In genomic region chr3:103787225-103787624, GRCm38 (mm10) we compare ENCODE assay signal across 13 mouse cellular contexts. TPM values are rescaled to one million over a fixed set of nuclear protein-coding genes. Genes with fewer than 3 reads are reported as not detected.
DNase-seq lines count a peak whose midpoint lies in the region; ATAC-seq and TF ChIP-seq lines count a peak whose summit lies in the region.
"Had no signal": no experiment of that assay in that cellular context is flagged by ENCODE, and none has a peak within 500 bp of the region (broad histone marks: within the 10 kb centered on the region; RNA-seq: fewer than 3 reads in every experiment).

No protein-coding gene starts in this region.

- ATAC-seq in heart, postnatal 0 days (ENCODE audit: insufficient read depth, low read depth) = no peak
- ATAC-seq in heart, embryonic 11.5 days (replicated peaks; ENCODE audit: insufficient number of reproducible peaks, low FRiP score, low TSS enrichment) = no peak
- ATAC-seq in neural tube, embryonic 15.5 days (ENCODE audit: low FRiP score) = no peak
- ATAC-seq: intestine, embryonic 16.5 days had no signal

- H3K4me3 ChIP-seq in heart, postnatal 0 days (ENCODE audit: low read depth, low read length) = no peak overlapping the region
- no peak overlapping the region for H3K4me3 ChIP-seq in heart, embryonic 11.5 days (ENCODE audit: low read depth, low read length)
- no peak overlapping the region for H3K4me3 ChIP-seq in neural tube, embryonic 15.5 days (replicated peaks)
- H3K4me3 ChIP-seq: embryonic facial prominence, embryonic 12.5 days had no signal

- TF ChIP-seq EP300 in heart, postnatal 0 days (IDR thresholded peaks at IDR 0.05; ENCODE audit: low read depth) = no peak

- H3K36me3 ChIP-seq in heart, postnatal 0 days (replicated peaks; ENCODE audit: control insufficient read depth, insufficient read depth, low read length) = no peaks in the 10 kb centered on the region
- no peaks in the 10 kb centered on the region for H3K36me3 ChIP-seq in heart, embryonic 11.5 days (ENCODE audit: control insufficient read depth, insufficient read depth, low read length)
- H3K36me3 ChIP-seq in neural tube, embryonic 15.5 days = no peaks in the 10 kb centered on the region
- H3K36me3 ChIP-seq: embryonic facial prominence, embryonic 12.5 days had no signal

- TF ChIP-seq CTCF in heart, postnatal 0 days (IDR thresholded peaks at IDR 0.05; ENCODE audit: low read depth) = no peak

- DNase-seq in heart, postnatal 0 days (ENCODE audit: low spot score) = peak; percentile 5
- peak; percentile 62 for DNase-seq in adipocyte (ENCODE audit: low spot score)
- peak; percentile 92 for DNase-seq in gonadal fat pad, adult 2 months (ENCODE audit: low read depth)
- DNase-seq in lung, postnatal 36 days = peak; percentile 77
- DNase-seq in testis, postnatal 14 days (ENCODE audit: low spot score) = no peak
- no peak for DNase-seq in adrenal gland, adult 18-20 months (ENCODE audit: low spot score in 2 of 2)
- DNase-seq: heart, postnatal 36 days; left cerebral cortex, postnatal 4 days; midbrain, embryonic 14.5 days had no signal

- 63% methylated on average over 7 of the region's 7 CpGs for WGBS in heart, postnatal 0 days
- WGBS in heart, embryonic 11.5 days (ENCODE audit: insufficient replicate concordance) = 66% methylated on average over 7 of the region's 7 CpGs
- WGBS in neural tube, embryonic 15.5 days = 56% methylated on average over 7 of the region's 7 CpGs

- H3K27ac ChIP-seq in heart, postnatal 0 days (ENCODE audit: low read depth) = 0 out of 2 replicates have a peak overlapping the region, but pooled peaks have one; percentile 0
- no peak overlapping the region for H3K27ac ChIP-seq in heart, embryonic 11.5 days (ENCODE audit: low read depth, low read length)
- H3K27ac ChIP-seq in neural tube, embryonic 15.5 days (replicated peaks) = no peak overlapping the region
- H3K27ac ChIP-seq: embryonic facial prominence, embryonic 12.5 days had no signal

- H3K4me2 ChIP-seq in heart, postnatal 0 days (ENCODE audit: low read depth, low read length) = no peak overlapping the region
- H3K4me2 ChIP-seq in heart, embryonic 11.5 days = no peak overlapping the region
- no peak overlapping the region for H3K4me2 ChIP-seq in neural tube, embryonic 15.5 days
- H3K4me2 ChIP-seq: embryonic facial prominence, embryonic 12.5 days had no signal

- no peak overlapping the region for H3K9ac ChIP-seq in heart, postnatal 0 days (replicated peaks; ENCODE audit: low read depth, low read length)
- no peak overlapping the region for H3K9ac ChIP-seq in heart, embryonic 11.5 days (ENCODE audit: low read depth, low read length)
- H3K9ac ChIP-seq in neural tube, embryonic 15.5 days (replicated peaks) = no peak overlapping the region
- H3K9ac ChIP-seq: embryonic facial prominence, embryonic 12.5 days had no signal

- H3K4me1 ChIP-seq in heart, postnatal 0 days (ENCODE audit: control insufficient read depth, insufficient read depth) = peaks cover 39% of the 10 kb centered on the region
- H3K4me1 ChIP-seq in heart, embryonic 11.5 days (ENCODE audit: control insufficient read depth, insufficient read depth, low read length) = peaks cover 12% of the 10 kb centered on the region; the same call in 1 of the 2 replicates
- H3K4me1 ChIP-seq in neural tube, embryonic 15.5 days = peaks cover 38% of the 10 kb centered on the region

- no peaks in the 10 kb centered on the region for H3K27me3 ChIP-seq in heart, postnatal 0 days (ENCODE audit: control insufficient read depth, insufficient read depth, low read length)
- H3K27me3 ChIP-seq in heart, embryonic 11.5 days (ENCODE audit: control insufficient read depth, insufficient read depth, low read length) = no peaks in the 10 kb centered on the region
- no peaks in the 10 kb centered on the region for H3K27me3 ChIP-seq in neural tube, embryonic 15.5 days (replicated peaks)
- H3K27me3 ChIP-seq: embryonic facial prominence, embryonic 12.5 days had no signal

- no peaks in the 10 kb centered on the region for H3K9me3 ChIP-seq in heart, postnatal 0 days (replicated peaks; ENCODE audit: control insufficient read depth, low read length)
- no peaks in the 10 kb centered on the region for H3K9me3 ChIP-seq in heart, embryonic 11.5 days (replicated peaks; ENCODE audit: control insufficient read depth, low read length)
- no peaks in the 10 kb centered on the region for H3K9me3 ChIP-seq in neural tube, embryonic 15.5 days (replicated peaks)
- H3K9me3 ChIP-seq: embryonic facial prominence, embryonic 12.5 days had no signal

RNA-seq across cellular contexts. Expression of gene Hipk1, which starts 4.1 kb away (rescaled TPM):
- total RNA-seq in heart, postnatal 0 days (2014; rRNA removed; ENCODE audit: low replicate concordance) = 56.9 and 61.1 TPM in 2 replicates
- 6.1 and 7.0 TPM in 2 replicates for polyA plus RNA-seq in heart, postnatal 0 days (2015; fragmentation: Nextera tagmentation; extraction: Ambion mirVana)
- polyA plus RNA-seq in heart, embryonic 11.5 days (2014; fragmentation: Nextera tagmentation; extraction: Ambion mirVana) = 12.2 and 12.7 TPM in 2 replicates
- 63.1 and 88.4 TPM in 2 replicates for polyA plus RNA-seq in gonadal fat pad, adult 2 months (2012; rRNA removed)
- polyA plus RNA-seq in neural tube, embryonic 15.5 days (2015; fragmentation: Nextera tagmentation; extraction: Ambion mirVana) = 8.6 and 10.2 TPM in 2 replicates
- total RNA-seq in adrenal gland, adult 18-20 months (2021) = 100 to 1,000 TPM; 122 to 141 TPM

RNA-seq across cellular contexts. Expression of gene Dclre1b, which starts 22.0 kb away (rescaled TPM):
- 3.5 and 3.9 TPM in 2 replicates for total RNA-seq in heart, postnatal 0 days (2014; rRNA removed; ENCODE audit: low replicate concordance)
- polyA plus RNA-seq in heart, postnatal 0 days (2015; fragmentation: Nextera tagmentation; extraction: Ambion mirVana) = 13.5 and 14.2 TPM in 2 replicates
- polyA plus RNA-seq in heart, embryonic 11.5 days (2014; fragmentation: Nextera tagmentation; extraction: Ambion mirVana) = 23.4 and 27.5 TPM in 2 replicates
- 12.7 and 17.2 TPM in 2 replicates for polyA plus RNA-seq in gonadal fat pad, adult 2 months (2012; rRNA removed)
- 18.5 and 20.6 TPM in 2 replicates for polyA plus RNA-seq in neural tube, embryonic 15.5 days (2015; fragmentation: Nextera tagmentation; extraction: Ambion mirVana)
- total RNA-seq in adrenal gland, adult 18-20 months (2021) = 10 to 100 TPM; 11.7 to 14.1 TPM

RNA-seq across cellular contexts. Expression of gene Ap4b1, which starts 22.1 kb away (rescaled TPM):
- 14.5 and 38.1 TPM in 2 replicates for total RNA-seq in heart, postnatal 0 days (2014; rRNA removed; ENCODE audit: low replicate concordance)
- 14.5 and 14.9 TPM in 2 replicates for polyA plus RNA-seq in heart, postnatal 0 days (2015; fragmentation: Nextera tagmentation; extraction: Ambion mirVana)
- polyA plus RNA-seq in heart, embryonic 11.5 days (2014; fragmentation: Nextera tagmentation; extraction: Ambion mirVana) = 17.5 and 20.4 TPM in 2 replicates
- polyA plus RNA-seq in gonadal fat pad, adult 2 months (2012; rRNA removed) = 16.7 and 21.6 TPM in 2 replicates
- polyA plus RNA-seq in neural tube, embryonic 15.5 days (2015; fragmentation: Nextera tagmentation; extraction: Ambion mirVana) = 21.9 and 24.6 TPM in 2 replicates
- total RNA-seq in adrenal gland, adult 18-20 months (2021) = 10 to 100 TPM; 13.4 to 15.5 TPM

RNA-seq across cellular contexts. Expression of gene Gm43064, which starts 22.1 kb away (rescaled TPM):
- total RNA-seq in heart, postnatal 0 days (2014; rRNA removed; ENCODE audit: low replicate concordance) = 0.50 TPM in 1 of 2 replicates, not detected in the other
- 0.37 TPM in 1 of 2 replicates, not detected in the other for polyA plus RNA-seq in heart, postnatal 0 days (2015; fragmentation: Nextera tagmentation; extraction: Ambion mirVana)
- polyA plus RNA-seq in heart, embryonic 11.5 days (2014; fragmentation: Nextera tagmentation; extraction: Ambion mirVana) = 0.18 and 0.19 TPM in 2 replicates
- polyA plus RNA-seq in gonadal fat pad, adult 2 months (2012; rRNA removed) = 0.72 and 0.74 TPM in 2 replicates
- 0.10 TPM in 1 of 2 replicates, not detected in the other for polyA plus RNA-seq in neural tube, embryonic 15.5 days (2015; fragmentation: Nextera tagmentation; extraction: Ambion mirVana)
- total RNA-seq in adrenal gland, adult 18-20 months (2021) = under 1 TPM; 0.13 to 0.43 TPM
- total RNA-seq: heart, postnatal 36 days; left cerebral cortex, postnatal 4 days had no signal
- polyA plus RNA-seq: midbrain, embryonic 14.5 days had no signal

RNA-seq across cellular contexts. Expression of gene Bcl2l15, which starts 45.2 kb away (rescaled TPM):
- not detected in 2 replicates for total RNA-seq in heart, postnatal 0 days (2014; rRNA removed; ENCODE audit: low replicate concordance)
- polyA plus RNA-seq in heart, postnatal 0 days (2015; fragmentation: Nextera tagmentation; extraction: Ambion mirVana) = 0.15 and 0.25 TPM in 2 replicates
- polyA plus RNA-seq in heart, embryonic 11.5 days (2014; fragmentation: Nextera tagmentation; extraction: Ambion mirVana) = 0.36 and 0.66 TPM in 2 replicates
- polyA plus RNA-seq in gonadal fat pad, adult 2 months (2012; rRNA removed) = 101 and 104 TPM in 2 replicates
- polyA plus RNA-seq in neural tube, embryonic 15.5 days (2015; fragmentation: Nextera tagmentation; extraction: Ambion mirVana) = 0.26 and 0.33 TPM in 2 replicates
- not detected for total RNA-seq in adrenal gland, adult 18-20 months (2021)
- total RNA-seq: heart, postnatal 36 days had no signal
- polyA plus RNA-seq: embryonic facial prominence, embryonic 12.5 days had no signal

Comparison
In these comparisons a context has a peak if more than half of its experiments do, and no peak if none do; other contexts are left out.
1. DNase-seq: peak in heart, postnatal 0 days (single experiment), adipocyte (single experiment), gonadal fat pad, adult 2 months (single experiment) and lung, postnatal 36 days (single experiment); none in testis, postnatal 14 days (single experiment) and adrenal gland, adult 18-20 months (0 of 2).